Mouse (Mus musculus) G1E (cell line): ENCODE results near the gene Gm38394. TPM values are rescaled to one million over a fixed set of nuclear protein-coding genes. Genes with fewer than 3 reads are reported as not detected.
"Not testable (repeated sequence)": the region's sequence is repeated elsewhere in the genome, so short reads cannot be mapped to it uniquely, and the experiment has no call there.

Source experiments
- ATAC-seq: 2 replicates; pipeline ENCODE4 v1.8.0; 2016; ENCODE audit warnings: mild to moderate bottlenecking; ENCODE audit not compliant: insufficient number of reproducible peaks, poor library complexity, low FRiP score, severe bottlenecking; ENCODE audit errors: extremely low read depth
- DNase-seq: peaks from one replicate; pipeline ENCODE4 v3.0.0; 2012; ENCODE audit warnings: low spot score
- H3K27me3 ChIP-seq: 2 replicates; pipeline ENCODE4 v1.6.1; 2012; ENCODE audit warnings: mild to moderate bottlenecking, low read length, inconsistent platforms; ENCODE audit not compliant: insufficient read depth
- H3K36me3 ChIP-seq: replicated peaks from 2 replicates; pipeline ENCODE3; 2012; ENCODE audit warnings: mild to moderate bottlenecking, inconsistent platforms
- H3K4me1 ChIP-seq: 2 replicates; pipeline ENCODE4 v1.6.1; 2012; ENCODE audit warnings: low read depth, low read length, inconsistent platforms, mixed read lengths; ENCODE audit not compliant: insufficient read depth
- H3K4me3 ChIP-seq: 2 replicates; pipeline ENCODE4 v1.5.1; 2012; ENCODE audit warnings: low read depth, mild to moderate bottlenecking, inconsistent platforms, low read length, moderate library complexity, mixed read lengths
- H3K9me3 ChIP-seq: replicated peaks from 2 replicates; pipeline ENCODE4 v1.6.1; 2012; ENCODE audit warnings: inconsistent platforms
- CTCF ChIP-seq: IDR thresholded peaks from 2 replicates; pipeline ENCODE4 v1.5.1; 2012; ENCODE audit warnings: low read depth, low read length, inconsistent platforms, mixed read lengths
- GATA1 ChIP-seq: IDR thresholded peaks from 2 replicates; pipeline ENCODE4 v1.6.1; 2012; ENCODE audit warnings: borderline replicate concordance, low read length, inconsistent platforms, mixed read lengths
- GATA2 ChIP-seq: IDR thresholded peaks from 2 replicates; pipeline ENCODE4 v1.6.1; 2012; ENCODE audit warnings: low read depth, low read length, inconsistent platforms, borderline replicate concordance
- POLR2AphosphoS5 ChIP-seq: IDR thresholded peaks from 2 replicates; pipeline ENCODE4 v1.6.1; 2012; ENCODE audit warnings: low read depth, low read length, inconsistent platforms; ENCODE audit not compliant: insufficient replicate concordance
- TAL1 ChIP-seq: conservative IDR thresholded peaks from 2 replicates; pipeline ENCODE4 v1.6.1; 2012; ENCODE audit warnings: low read depth, low read length, inconsistent platforms, mixed read lengths
- polyA plus RNA-seq: library from polyadenylated mRNA; stranded (reverse); fragments of >175 nt; gene quantifications from 2 replicates; pipeline ENCODE4 v1.2.3, GENCODE M21; 2012
- total RNA-seq, 2 experiments: library from RNA; stranded (forward) in 1 of 2; stranded (reverse) in 1 of 2; fragments of 200-1000 nt in 1 of 2; fragments of >200 nt in 1 of 2; fragmentation: Nextera tagmentation in 1 of 2; gene quantifications; 2 replicates each; pipeline ENCODE4 v1.2.3; 2014 to 2017

The Gm38394 gene
- 62.2 and 74.9 TPM in 2 replicates for total RNA-seq (2014; fragmentation: Nextera tagmentation)
- total RNA-seq (2017) = 16.6 and 22.2 TPM in 2 replicates
- polyA plus RNA-seq = 6.8 and 7.9 TPM in 2 replicates

DNA sequence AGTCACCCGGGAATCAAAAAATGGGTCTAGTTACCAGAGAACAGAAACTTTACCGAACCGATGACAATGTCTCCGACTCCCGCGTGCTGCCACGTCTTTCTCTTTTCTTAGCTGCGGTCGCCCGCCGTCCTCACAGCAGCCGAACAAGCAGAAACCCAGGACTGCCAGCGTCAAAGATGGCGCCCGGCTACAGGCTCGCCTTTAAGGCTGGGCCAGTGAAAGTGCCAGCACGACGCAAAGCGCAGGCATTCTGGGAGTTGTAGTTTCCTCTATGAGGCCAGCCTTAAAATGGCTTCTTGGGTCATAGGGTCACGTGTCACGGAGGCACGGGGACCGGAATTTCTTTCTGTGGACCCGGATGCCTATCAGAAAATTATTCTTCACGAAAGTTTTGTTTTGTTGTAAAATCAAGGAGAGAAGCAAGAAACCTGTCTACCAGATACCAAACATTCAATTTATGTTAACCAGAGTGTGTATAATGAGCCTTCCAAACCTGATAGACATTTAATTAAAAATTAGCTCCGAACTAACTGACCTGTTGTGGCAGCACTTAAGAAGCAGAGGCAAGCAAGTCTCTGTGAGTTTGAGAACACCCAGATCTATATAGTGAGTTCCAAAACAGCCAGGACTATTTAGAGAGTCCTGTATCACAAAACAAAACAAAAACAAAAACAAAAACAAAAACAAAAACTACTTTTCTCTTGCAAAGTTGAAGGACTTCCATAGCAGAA is at the start of gene Gm38394:
TSS of gene Gm38394 (minus strand) at position 116 of the 731 bp plus-strand sequence.
- Histone ChIP-seq H3K4me1 (peaks cover 61% of the 10 kb centered on the region), H3K4me3 (peak within 1 kb of the TSS; percentile 76), H3K9me3 (no peaks in the 10 kb centered on the region), H3K27me3 (no peaks in the 10 kb centered on the region), H3K36me3 (peaks cover 35% of the 10 kb centered on the region)
- ATAC-seq (peak; percentile 98), DNase-seq (peak; percentile 84)
- TF ChIP-seq TAL1 (no peak), CTCF (no peak), GATA2 (no peak), POLR2AphosphoS5 (no peak), GATA1 (no peak)

- Histone ChIP-seq H3K9me3 (no peaks in the 10 kb centered on the region), H3K4me3 (no peak overlapping the region), H3K27me3 (no peaks in the 10 kb centered on the region), H3K4me1 (peaks cover 11% of the 10 kb centered on the region; the same call in 1 of the 2 replicates), H3K36me3 (peaks cover 97% of the 10 kb centered on the region)
- DNase-seq = peak; percentile 40
- TF ChIP-seq GATA2 (no peak), GATA1 (no peak), CTCF (no peak), TAL1 (no peak), POLR2AphosphoS5 (no peak)
- no peak for ATAC-seq
Observed at GRCm38 (mm10) chr1:133710895-133711294, 49.8 kb upstream of the Gm38394 start.

GRCm38 (mm10) chr1:133709292-133709691 is 48.2 kb upstream of the Gm38394 start:
- no peaks in the 10 kb centered on the region for H3K9me3 ChIP-seq
- DNase-seq (no peak), ATAC-seq (no peak)
- peaks cover 93% of the 10 kb centered on the region for H3K36me3 ChIP-seq
- TF ChIP-seq TAL1 (no peak), CTCF (no peak), POLR2AphosphoS5 (no peak), GATA1 (no peak), GATA2 (no peak)
- no peaks in the 10 kb centered on the region for H3K27me3 ChIP-seq
- H3K4me3 ChIP-seq = no peak overlapping the region
- H3K4me1 ChIP-seq = peaks cover 11% of the 10 kb centered on the region; the same call in 1 of the 2 replicates

GRCm38 (mm10) chr1:133701824-133702223 is 40.7 kb upstream of the Gm38394 start:
- not testable (repeated sequence) for H3K4me1 ChIP-seq, H3K9me3 ChIP-seq, DNase-seq, ATAC-seq, H3K4me3 ChIP-seq, H3K27me3 ChIP-seq
- H3K36me3 ChIP-seq = peaks cover 59% of the 10 kb centered on the region

DNA sequence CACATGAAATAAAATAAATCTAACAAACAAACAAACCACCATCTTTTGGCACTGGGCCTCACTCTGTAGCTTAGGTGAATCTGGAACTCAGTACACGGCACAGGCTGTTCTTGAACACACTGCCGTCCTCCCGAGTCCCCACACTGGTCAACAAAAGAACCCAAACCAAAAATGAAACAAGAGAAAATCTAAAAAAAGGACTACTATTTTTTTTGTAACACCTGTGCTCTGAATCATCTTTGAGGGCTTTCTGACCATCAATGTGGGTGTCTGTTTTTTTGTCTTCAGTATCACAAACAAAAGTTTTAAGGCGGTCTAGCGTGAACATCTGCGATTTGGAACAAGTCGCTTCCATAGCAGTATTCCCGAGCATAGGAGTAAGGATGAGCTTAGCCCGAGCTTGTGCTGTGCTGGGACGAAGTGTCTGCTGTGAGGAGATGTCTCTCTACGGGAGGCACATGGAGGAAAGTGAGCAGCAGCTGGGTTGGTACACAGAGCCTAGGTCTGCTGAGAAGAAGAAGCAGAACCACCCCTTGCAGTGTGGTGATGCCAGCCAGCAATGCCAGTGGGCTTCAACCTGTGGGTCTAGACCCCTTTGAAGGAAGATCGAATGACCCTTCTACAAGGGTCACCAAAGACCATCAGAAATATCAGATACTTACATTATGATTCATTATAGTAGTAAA is 37.0 kb upstream of the Gm38394 start:
- ATAC-seq = no peak
- TF ChIP-seq POLR2AphosphoS5 (no peak), GATA2 (no peak), TAL1 (no peak), CTCF (no peak), GATA1 (no peak)
- H3K36me3 ChIP-seq = peaks cover 28% of the 10 kb centered on the region
- peaks cover 18% of the 10 kb centered on the region for H3K27me3 ChIP-seq
- no peaks in the 10 kb centered on the region; the same call in 1 of the 2 replicates for H3K4me1 ChIP-seq
- no peak for DNase-seq
- H3K9me3 ChIP-seq = no peaks in the 10 kb centered on the region
- H3K4me3 ChIP-seq = no peak overlapping the region

DNA sequence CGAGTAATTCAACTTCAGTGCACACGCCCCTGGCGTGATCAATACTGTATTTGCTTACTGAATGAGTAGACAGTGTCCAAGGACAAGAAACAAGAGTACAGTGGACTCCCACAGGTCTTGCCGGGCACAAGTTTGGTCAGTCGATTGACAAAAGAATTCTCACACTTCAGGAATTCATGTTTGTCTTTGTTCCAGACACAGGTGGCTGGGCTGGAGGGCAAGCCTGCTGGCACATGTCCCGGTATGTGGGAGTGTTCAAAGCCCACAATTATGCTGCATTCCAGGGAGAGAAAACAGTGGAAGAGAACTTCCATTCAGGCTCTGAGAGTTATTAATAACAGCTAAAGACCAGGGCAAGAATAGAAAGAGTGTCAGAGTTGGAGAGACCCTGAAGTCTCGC is 34.8 kb upstream of the Gm38394 start:
- DNase-seq (no peak), ATAC-seq (no peak)
- peaks cover 34% of the 10 kb centered on the region for H3K27me3 ChIP-seq
- H3K4me3 ChIP-seq = no peak overlapping the region
- H3K4me1 ChIP-seq = no peaks in the 10 kb centered on the region
- H3K9me3 ChIP-seq = no peaks in the 10 kb centered on the region
- H3K36me3 ChIP-seq = peaks cover 19% of the 10 kb centered on the region
- TF ChIP-seq CTCF = no peak
- TF ChIP-seq GATA1 = no peak
- TF ChIP-seq POLR2AphosphoS5 = no peak
- no peak for TF ChIP-seq GATA2
- no peak for TF ChIP-seq TAL1
